Mouse (Mus musculus): Measurements from ENCODE around the gene Agxt2. TPM values are rescaled to one million over a fixed set of nuclear protein-coding genes. Genes with fewer than 3 reads are reported as not detected.

The Agxt2 gene
- not detected in 2 replicates for polyA plus RNA-seq (2014; fragmentation: Nextera tagmentation; extraction: Ambion mirVana)

DNA sequence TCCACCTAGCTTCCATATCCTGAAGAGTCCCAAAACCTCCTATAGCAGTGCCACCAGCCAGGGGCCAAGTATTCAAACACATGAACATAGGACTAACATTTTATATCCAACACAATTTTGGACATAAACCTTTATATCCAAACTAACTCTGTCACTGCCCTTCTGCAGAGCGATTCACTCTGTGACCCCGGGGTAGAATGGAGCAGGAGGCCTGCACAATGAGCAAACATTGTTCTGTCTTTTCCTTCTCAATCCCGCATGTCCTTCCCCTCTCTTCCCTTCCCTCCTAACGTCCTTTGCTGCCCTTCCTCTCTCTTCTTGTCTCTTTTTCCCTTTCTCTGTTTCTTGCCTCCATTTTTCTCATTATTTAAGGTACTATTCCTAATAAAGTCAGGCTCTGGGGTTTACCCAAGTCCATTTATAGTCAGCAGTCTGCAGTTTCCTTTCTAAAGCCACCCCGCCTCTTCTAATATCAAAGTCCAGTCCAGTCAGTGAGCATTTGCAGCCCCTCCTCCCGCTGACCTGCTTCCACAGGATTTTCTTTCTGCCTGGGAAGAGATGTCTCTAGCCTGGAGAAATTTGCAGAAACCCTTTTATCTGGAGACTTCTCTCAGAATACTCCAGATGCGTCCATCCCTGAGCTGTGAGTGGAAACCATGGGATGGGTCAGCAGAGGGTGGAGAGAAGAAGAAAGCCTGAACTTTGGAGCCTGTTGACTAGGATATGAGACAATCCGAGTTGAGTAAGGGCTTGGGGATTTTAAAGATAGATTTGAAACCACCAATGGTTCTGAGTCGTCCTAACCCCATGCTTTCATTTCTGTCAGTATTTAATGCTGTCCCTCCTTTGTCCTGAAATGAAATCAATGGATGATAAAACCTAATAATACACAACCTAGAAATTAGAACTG is at the start of gene Agxt2:
Gene Agxt2 (plus strand): TSS at position 494 of the 910 bp plus-strand sequence.
- H3K9ac ChIP-seq (ENCODE audit: low read length) = no peak within 1 kb of the TSS
- H3K4me1 ChIP-seq (ENCODE audit: control insufficient read depth, insufficient read depth, low read length) = no peaks in the 10 kb centered on the region
- no peaks in the 10 kb centered on the region for H3K27me3 ChIP-seq (ENCODE audit: control insufficient read depth, insufficient read depth, low read length)
- WGBS = 80% methylated on average over 9 of the region's 9 CpGs
- H3K9me3 ChIP-seq (ENCODE audit: control insufficient read depth, low read length) = no peaks in the 10 kb centered on the region
- H3K4me2 ChIP-seq = no peak within 1 kb of the TSS
- H3K27ac ChIP-seq (ENCODE audit: low read depth, low read length) = no peak within 1 kb of the TSS
- no peaks in the 10 kb centered on the region for H3K36me3 ChIP-seq (ENCODE audit: control insufficient read depth, insufficient read depth, low read length)
- peak; percentile 72 for DNase-seq (ENCODE audit: low spot score, missing footprints)
- no peak within 1 kb of the TSS for H3K4me3 ChIP-seq (ENCODE audit: low read depth, low read length)
- ATAC-seq (ENCODE audit: low FRiP score) = no peak

DNA sequence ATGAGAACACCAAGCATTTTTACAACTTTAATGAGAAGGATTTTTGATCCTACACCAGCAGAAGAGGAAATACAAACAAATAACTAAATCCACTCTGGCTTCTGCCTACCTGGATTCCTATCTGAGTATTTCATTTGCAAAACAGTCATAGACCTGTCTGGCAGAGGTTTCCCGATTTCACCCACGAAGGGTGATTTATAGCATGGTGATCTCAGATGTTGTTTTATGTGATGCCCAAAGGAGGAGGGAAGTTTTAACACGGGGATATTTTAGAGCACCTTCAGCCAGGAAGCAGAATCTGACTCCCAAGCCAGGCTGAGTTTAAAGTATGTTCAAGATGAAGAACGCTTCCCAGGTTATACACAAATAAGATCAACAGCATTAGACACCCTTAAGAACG is 46.5 kb upstream of the Agxt2 start:
- Histone ChIP-seq H3K27ac (ENCODE audit: low read depth, low read length) (no peak overlapping the region), H3K27me3 (ENCODE audit: control insufficient read depth, insufficient read depth, low read length) (no peaks in the 10 kb centered on the region), H3K4me3 (ENCODE audit: low read depth, low read length) (no peak overlapping the region), H3K9ac (ENCODE audit: low read length) (no peak overlapping the region), H3K4me2 (no peak overlapping the region), H3K4me1 (ENCODE audit: control insufficient read depth, insufficient read depth, low read length) (no peaks in the 10 kb centered on the region), H3K9me3 (ENCODE audit: control insufficient read depth, low read length) (no peaks in the 10 kb centered on the region), H3K36me3 (ENCODE audit: control insufficient read depth, insufficient read depth, low read length) (no peaks in the 10 kb centered on the region)
- 85% methylated on average over 5 of the region's 5 CpGs for WGBS
- ATAC-seq (ENCODE audit: low FRiP score) = no peak
- no peak for DNase-seq (ENCODE audit: low spot score, missing footprints)

- peak; percentile 87 for DNase-seq (ENCODE audit: low spot score, missing footprints)
These were observed 44.5 kb upstream of the Agxt2 start for GRCm38 (mm10) chr15:10313522-10314455.

GRCm38 (mm10) chr15:10325080-10325479 is 33.3 kb upstream of the Agxt2 start, which contains the start of gene Gm21973:
TSS of gene Gm21973 (plus strand) at chr15:10325380.
- H3K4me2 ChIP-seq = no peak within 1 kb of the TSS

More at GRCm38 (mm10) chr15:10313522-10314455, 44.5 kb upstream of the Agxt2 start:
- no peaks in the 10 kb centered on the region for H3K9me3 ChIP-seq (ENCODE audit: control insufficient read depth, low read length)
- no peaks in the 10 kb centered on the region for H3K4me1 ChIP-seq (ENCODE audit: control insufficient read depth, insufficient read depth, low read length)
- H3K27ac ChIP-seq (ENCODE audit: low read depth, low read length) = no peak overlapping the region
- WGBS = 54% methylated on average over 6 of the region's 7 CpGs
- H3K9ac ChIP-seq (ENCODE audit: low read length) = no peak overlapping the region
- H3K36me3 ChIP-seq (ENCODE audit: control insufficient read depth, insufficient read depth, low read length) = no peaks in the 10 kb centered on the region
- peak; percentile 67; the same call in 1 of the 2 replicates for ATAC-seq (ENCODE audit: low FRiP score)
- H3K27me3 ChIP-seq (ENCODE audit: control insufficient read depth, insufficient read depth, low read length) = no peaks in the 10 kb centered on the region
- no peak overlapping the region for H3K4me2 ChIP-seq
- no peak overlapping the region for H3K4me3 ChIP-seq (ENCODE audit: low read depth, low read length)

GRCm38 (mm10) chr15:10330626-10331025 is 27.7 kb upstream of the Agxt2 start:
- Histone ChIP-seq H3K9ac (ENCODE audit: low read length) (no peak overlapping the region), H3K27ac (ENCODE audit: low read depth, low read length) (no peak overlapping the region), H3K27me3 (ENCODE audit: control insufficient read depth, insufficient read depth, low read length) (no peaks in the 10 kb centered on the region), H3K4me1 (ENCODE audit: control insufficient read depth, insufficient read depth, low read length) (no peaks in the 10 kb centered on the region), H3K4me2 (no peak overlapping the region), H3K4me3 (ENCODE audit: low read depth, low read length) (no peak overlapping the region), H3K36me3 (ENCODE audit: control insufficient read depth, insufficient read depth, low read length) (no peaks in the 10 kb centered on the region), H3K9me3 (ENCODE audit: control insufficient read depth, low read length) (no peaks in the 10 kb centered on the region)
- WGBS = 84% methylated on average over 3 of the region's 3 CpGs
- DNase-seq (ENCODE audit: low spot score, missing footprints) = no peak
- ATAC-seq (ENCODE audit: low FRiP score) = no peak

More at GRCm38 (mm10) chr15:10325080-10325479, 33.3 kb upstream of the Agxt2 start, which contains the start of gene Gm21973:
- Histone ChIP-seq H3K27ac (ENCODE audit: low read depth, low read length) (no peak within 1 kb of the TSS), H3K4me1 (ENCODE audit: control insufficient read depth, insufficient read depth, low read length) (no peaks in the 10 kb centered on the region), H3K9ac (ENCODE audit: low read length) (no peak within 1 kb of the TSS), H3K27me3 (ENCODE audit: control insufficient read depth, insufficient read depth, low read length) (no peaks in the 10 kb centered on the region), H3K4me3 (ENCODE audit: low read depth, low read length) (no peak within 1 kb of the TSS), H3K9me3 (ENCODE audit: control insufficient read depth, low read length) (no peaks in the 10 kb centered on the region), H3K36me3 (ENCODE audit: control insufficient read depth, insufficient read depth, low read length) (no peaks in the 10 kb centered on the region)
- ATAC-seq (ENCODE audit: low FRiP score) (no peak), DNase-seq (ENCODE audit: low spot score, missing footprints) (no peak)
- WGBS = 88% methylated on average over 2 of the region's 2 CpGs

GRCm38 (mm10) chr15:10332566-10332965 is 25.8 kb upstream of the Agxt2 start:
- Histone ChIP-seq H3K36me3 (ENCODE audit: control insufficient read depth, insufficient read depth, low read length) (no peaks in the 10 kb centered on the region), H3K4me2 (no peak overlapping the region), H3K4me1 (ENCODE audit: control insufficient read depth, insufficient read depth, low read length) (no peaks in the 10 kb centered on the region), H3K9me3 (ENCODE audit: control insufficient read depth, low read length) (no peaks in the 10 kb centered on the region), H3K27me3 (ENCODE audit: control insufficient read depth, insufficient read depth, low read length) (no peaks in the 10 kb centered on the region), H3K27ac (ENCODE audit: low read depth, low read length) (no peak overlapping the region), H3K4me3 (ENCODE audit: low read depth, low read length) (no peak overlapping the region), H3K9ac (ENCODE audit: low read length) (no peak overlapping the region)
- 85% methylated on average over 1 of the region's 1 CpGs for WGBS
- ATAC-seq (ENCODE audit: low FRiP score) = no peak
- no peak for DNase-seq (ENCODE audit: low spot score, missing footprints)

GRCm38 (mm10) chr15:10338606-10339005 is 19.7 kb upstream of the Agxt2 start:
- 80% methylated on average over 3 of the region's 3 CpGs for WGBS
- H3K9me3 ChIP-seq (ENCODE audit: control insufficient read depth, low read length) = no peaks in the 10 kb centered on the region
- DNase-seq (ENCODE audit: low spot score, missing footprints) (no peak), ATAC-seq (ENCODE audit: low FRiP score) (no peak)
- no peaks in the 10 kb centered on the region for H3K27me3 ChIP-seq (ENCODE audit: control insufficient read depth, insufficient read depth, low read length)
- H3K36me3 ChIP-seq (ENCODE audit: control insufficient read depth, insufficient read depth, low read length) = no peaks in the 10 kb centered on the region
- H3K4me1 ChIP-seq (ENCODE audit: control insufficient read depth, insufficient read depth, low read length) = no peaks in the 10 kb centered on the region
- H3K4me2 ChIP-seq = no peak overlapping the region
- H3K4me3 ChIP-seq (ENCODE audit: low read depth, low read length) = no peak overlapping the region
- no peak overlapping the region for H3K9ac ChIP-seq (ENCODE audit: low read length)
- H3K27ac ChIP-seq (ENCODE audit: low read depth, low read length) = no peak overlapping the region

DNA sequence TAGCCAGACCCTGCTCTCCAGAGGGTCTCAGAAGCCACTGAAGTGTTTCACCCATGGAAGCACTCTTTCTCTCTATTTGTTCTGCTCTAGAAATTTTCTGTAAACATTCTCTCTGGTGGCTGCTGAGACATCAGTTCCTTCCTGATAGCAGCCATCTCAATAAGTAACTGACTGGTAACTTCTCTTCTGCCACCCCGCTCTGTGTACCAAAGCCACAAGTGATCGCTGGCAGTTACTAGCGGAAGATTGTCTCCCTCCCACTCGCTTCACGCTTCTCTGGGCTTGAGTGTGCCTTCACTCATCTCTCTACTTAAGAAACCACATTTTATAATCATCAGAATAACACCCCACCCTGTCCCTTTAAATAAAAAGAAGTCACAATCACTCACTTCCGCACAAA is 11.3 kb upstream of the Agxt2 start:
- Histone ChIP-seq H3K4me2 (no peak overlapping the region), H3K9me3 (ENCODE audit: control insufficient read depth, low read length) (no peaks in the 10 kb centered on the region), H3K4me1 (ENCODE audit: control insufficient read depth, insufficient read depth, low read length) (no peaks in the 10 kb centered on the region), H3K36me3 (ENCODE audit: control insufficient read depth, insufficient read depth, low read length) (no peaks in the 10 kb centered on the region), H3K9ac (ENCODE audit: low read length) (no peak overlapping the region), H3K4me3 (ENCODE audit: low read depth, low read length) (no peak overlapping the region), H3K27ac (ENCODE audit: low read depth, low read length) (no peak overlapping the region), H3K27me3 (ENCODE audit: control insufficient read depth, insufficient read depth, low read length) (no peaks in the 10 kb centered on the region)
- 87% methylated on average over 6 of the region's 6 CpGs for WGBS
- ATAC-seq (ENCODE audit: low FRiP score) = no peak
- no peak for DNase-seq (ENCODE audit: low spot score, missing footprints)
